Mouse (Mus musculus) central nervous system, embryonic 11.5 days (tissue): ENCODE measurements around the gene Glyatl3. TPM values are rescaled to one million over a fixed set of nuclear protein-coding genes. Genes with fewer than 3 reads are reported as not detected.

Experiments
- polyA plus RNA-seq: library from polyadenylated mRNA; depleted of rRNA; stranded (reverse); fragments of >200 nt; gene quantifications from 2 replicates; pipeline ENCODE4 v1.2.3, GENCODE M21; 2012; rRNA removed

The Glyatl3 gene
- polyA plus RNA-seq: 0.07 TPM in 1 of 2 replicates, not detected in the other

DNA sequence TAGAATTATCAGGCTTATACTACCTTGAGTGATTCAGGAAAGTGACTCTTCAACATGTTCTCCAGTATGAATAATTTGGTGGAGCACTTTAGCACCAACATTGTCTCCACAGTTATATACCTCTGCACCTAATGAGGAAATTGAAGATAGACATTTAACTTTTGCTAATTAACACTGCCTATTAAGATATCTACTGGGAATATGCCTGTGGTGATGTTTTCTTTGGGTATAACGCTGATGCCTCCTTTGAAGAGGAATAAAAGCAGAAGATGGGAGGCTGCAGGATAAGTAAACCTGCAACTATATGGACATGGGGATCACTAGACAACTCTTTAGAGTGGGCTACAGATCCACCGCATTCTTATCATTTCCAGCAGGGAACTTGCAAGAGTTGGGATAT is at the start of gene Glyatl3:
Gene Glyatl3, minus strand, starts transcription at position 101 of the 400 bp plus-strand sequence.

DNA sequence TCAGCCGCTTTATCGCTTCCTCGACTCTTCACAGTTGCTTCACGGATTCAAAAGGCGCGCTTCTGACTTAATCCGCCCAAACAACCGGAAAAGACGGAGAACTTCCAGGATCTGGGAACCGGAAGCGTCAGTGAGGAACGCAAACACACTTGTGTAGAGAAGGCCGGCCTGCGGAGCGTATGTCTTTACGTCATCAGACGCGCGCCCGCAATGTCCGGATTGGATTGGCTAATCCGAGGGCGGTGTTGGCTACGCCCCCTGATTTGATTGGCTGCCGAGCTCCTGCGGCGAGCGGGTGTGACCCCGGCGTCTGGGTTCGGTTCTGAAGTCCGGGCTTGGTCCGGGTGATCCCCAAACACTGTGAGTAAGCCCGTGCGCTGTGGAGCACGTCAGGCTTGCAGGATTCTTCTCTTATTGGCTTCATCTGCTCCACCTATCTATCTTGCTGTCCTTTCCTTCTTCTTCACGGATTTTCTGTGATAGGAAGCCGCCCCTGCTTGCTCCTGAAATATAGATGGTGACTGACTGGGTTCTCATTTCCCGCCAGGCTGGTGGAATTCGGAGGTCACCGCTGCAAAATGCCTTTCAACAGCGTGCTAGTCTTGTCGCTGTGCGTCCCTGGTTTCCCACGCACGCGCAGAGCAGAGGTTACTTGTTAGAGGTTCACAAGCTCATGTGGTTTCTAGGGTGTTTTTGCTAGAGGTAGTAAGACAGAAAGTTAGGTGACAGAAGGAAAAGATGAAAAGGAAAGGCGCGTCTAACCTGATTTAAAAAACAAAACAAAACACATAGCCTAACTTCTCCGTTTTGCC is 20.5 kb upstream of the Glyatl3 start, which contains the start of the genes Mut and Cenpq:
Gene Mut, plus strand, starts transcription at position 266 of the 812 bp plus-strand sequence.
Gene Cenpq, minus strand, starts transcription at position 628 of the 812 bp plus-strand sequence.

DNA sequence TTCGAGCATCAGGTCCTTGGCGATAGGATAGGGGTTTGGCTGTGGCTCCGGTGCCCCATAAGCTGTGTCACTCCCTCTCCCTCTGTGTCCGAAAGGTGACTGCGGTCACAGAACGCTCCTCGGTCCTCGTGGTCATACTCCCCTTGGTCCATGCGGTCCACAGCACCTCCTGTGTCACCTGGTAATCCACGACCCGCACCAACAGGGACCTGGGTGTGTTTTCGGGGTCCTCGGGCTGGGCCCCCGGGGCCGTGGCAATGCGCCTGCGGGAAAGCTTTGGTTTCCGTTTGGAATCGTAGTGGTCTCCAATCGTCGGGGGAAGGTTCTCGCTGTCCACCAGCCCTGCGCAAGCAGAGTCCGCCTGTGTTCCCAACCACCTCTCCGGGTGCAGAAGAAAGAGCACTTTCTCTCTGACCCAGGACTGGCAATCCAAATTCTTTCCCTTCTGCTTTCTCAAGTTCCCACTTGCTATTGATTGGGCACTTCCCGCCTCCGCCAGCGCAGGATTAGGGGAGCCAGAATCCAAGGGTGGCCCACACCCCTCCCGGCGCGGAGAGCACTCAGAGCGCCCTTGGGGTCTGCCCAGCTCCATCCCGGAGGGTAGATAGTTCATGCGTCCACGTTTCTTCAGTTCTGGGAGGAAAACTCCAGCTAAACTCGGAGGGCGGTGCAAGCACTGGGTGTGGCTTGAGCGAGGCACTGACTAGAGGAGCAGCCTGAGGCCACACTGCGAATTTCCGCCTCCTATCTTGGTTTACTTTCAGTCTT is 34.0 kb downstream of the Glyatl3 start, which contains the start of gene 9130008F23Rik:
Gene 9130008F23Rik, minus strand, starts transcription at position 636 of the 768 bp plus-strand sequence.

Other genes with a start within 250 kb of the Glyatl3 start
- gene Esp1, start 187.2 kb downstream of the Glyatl3 start, polyA plus RNA-seq: not detected in 2 replicates
- gene Crisp2, start 107.3 kb downstream of the Glyatl3 start, polyA plus RNA-seq: not detected in 2 replicates
- 9.1 and 11.6 TPM in 2 replicates for gene Rhag, start 103.2 kb downstream of the Glyatl3 start, polyA plus RNA-seq
- gene 9130008F23Rik, start 33.8 kb downstream of the Glyatl3 start, polyA plus RNA-seq: 1.6 and 2.6 TPM in 2 replicates
- gene Mut, start 20.3 kb upstream of the Glyatl3 start, polyA plus RNA-seq: 19.5 TPM in 2 replicates
- 26.0 and 28.6 TPM in 2 replicates for gene Cenpq, start 20.7 kb upstream of the Glyatl3 start, polyA plus RNA-seq